Mouse (Mus musculus) heart, embryonic 14.5 days (tissue): Measurements from ENCODE around the gene Slc46a1. TPM values are rescaled to one million over a fixed set of nuclear protein-coding genes. Genes with fewer than 3 reads are reported as not detected.

Source experiments
- ATAC-seq: fragments of 200-750 bp; cut with Nextera tagmentation; 2 replicates; pipeline ENCODE4 v1.8.0; 2017; ENCODE audit warnings: low read depth, moderate TSS enrichment; ENCODE audit not compliant: insufficient number of reproducible peaks, insufficient read depth, low FRiP score
- H3K27ac ChIP-seq, 2 experiments: fragments of 200-500 bp in 1 of 2; fragments of 300-500 bp in 1 of 2; sonication (generic) in 1 of 2; replicated peaks in 1 of 2; 2 replicates each; pipeline ENCODE4 v1.5.1; 2012 to 2014; ENCODE audit warnings: low read depth in 2 of 2, low read length in 2 of 2, control low read depth in 1 of 2, mild to moderate bottlenecking in 1 of 2, mixed read lengths in 1 of 2; ENCODE audit not compliant: control insufficient read depth in 1 of 2, insufficient read depth in 1 of 2
- H3K27me3 ChIP-seq: fragments of 300-500 bp; sonication (generic); 2 replicates; pipeline ENCODE4 v1.6.1; 2014; ENCODE audit warnings: mild to moderate bottlenecking, low read length, control low read depth; ENCODE audit not compliant: control insufficient read depth, insufficient read depth
- H3K36me3 ChIP-seq: fragments of 300-500 bp; sonication (generic); 2 replicates; pipeline ENCODE4 v1.6.1; 2014; ENCODE audit warnings: mild to moderate bottlenecking, control low read depth, low read length, mixed read lengths; ENCODE audit not compliant: control insufficient read depth, insufficient read depth
- H3K4me1 ChIP-seq, 2 experiments: fragments of 200-500 bp in 1 of 2; fragments of 300-500 bp in 1 of 2; sonication (generic) in 1 of 2; 2 replicates each; pipeline ENCODE4 v1.6.1; 2012 to 2014; ENCODE audit warnings: low read length in 2 of 2, control low read depth in 1 of 2, mixed read lengths in 1 of 2; ENCODE audit not compliant: control insufficient read depth in 2 of 2, insufficient read depth in 2 of 2
- H3K4me2 ChIP-seq: fragments of 300-500 bp; sonication (generic); 2 replicates; pipeline ENCODE4 v1.6.1; 2014; ENCODE audit warnings: mild to moderate bottlenecking, low read length
- H3K4me3 ChIP-seq, 2 experiments: fragments of 200-500 bp in 1 of 2; fragments of 300-500 bp in 1 of 2; sonication (generic) in 1 of 2; 2 replicates each; pipeline ENCODE4 v1.5.1; 2012 to 2014; ENCODE audit warnings: low read length in 2 of 2, mild to moderate bottlenecking in 2 of 2, control low read depth in 1 of 2, low read depth in 1 of 2, moderate library complexity in 1 of 2; ENCODE audit not compliant: control insufficient read depth in 1 of 2, insufficient read depth in 1 of 2
- H3K9ac ChIP-seq: fragments of 300-500 bp; sonication (generic); 2 replicates; pipeline ENCODE4 v1.6.1; 2014; ENCODE audit warnings: mild to moderate bottlenecking, low read length
- H3K9me3 ChIP-seq: fragments of 300-500 bp; sonication (generic); 2 replicates; pipeline ENCODE4 v1.6.1; 2016; ENCODE audit warnings: low read length, control low read depth; ENCODE audit not compliant: control insufficient read depth
- WGBS: fragments of 180-500 bp; shearing (Covaris S2); extraction: QIAGEN DNeasy Blood & Tissue Kit; methylation state at CpG from one replicate; pipeline ENCODE4 v1.1.7; 2014; 5-methylcytosine and 5-hydroxymethylcytosine counted together
- polyA plus RNA-seq: library from polyadenylated mRNA; unstranded; fragments of >200 nt; fragmentation: Nextera tagmentation; extraction: Ambion mirVana; gene quantifications from 2 replicates; pipeline ENCODE4 v1.2.1, GENCODE M21; 2014

Gene Slc46a1
- polyA plus RNA-seq, 1 experiment from 2014 or later, result 8.1 TPM

- no peak for ATAC-seq
- Histone ChIP-seq H3K4me2 (no peak overlapping the region), H3K9ac (no peak overlapping the region), H3K4me1 (peaks cover 0 to 3% of the 10 kb centered on the region in 2 experiments; a peak in 2 of 4 replicates), H3K4me3 (no peak overlapping the region), H3K9me3 (peaks cover 7% of the 10 kb centered on the region; the same call in 1 of the 2 replicates), H3K27ac (no peak overlapping the region), H3K27me3 (no peaks in the 10 kb centered on the region), H3K36me3 (no peaks in the 10 kb centered on the region)
- 80% methylated on average over 17 of the region's 17 CpGs for WGBS
Observed at GRCm38 (mm10) chr11:78458740-78459139, 6.8 kb upstream of the Slc46a1 start.

- no peaks in the 10 kb centered on the region for H3K36me3 ChIP-seq
- no peak overlapping the region for H3K27ac ChIP-seq
- H3K4me2 ChIP-seq, result no peak overlapping the region
- ATAC-seq, result no peak
- no peaks in the 10 kb centered on the region for H3K27me3 ChIP-seq
- H3K9me3 ChIP-seq, result peaks cover 5% of the 10 kb centered on the region; the same call in 1 of the 2 replicates
- no peak overlapping the region for H3K9ac ChIP-seq
- no peak overlapping the region for H3K4me3 ChIP-seq
- peaks cover 11 to 15% of the 10 kb centered on the region in 2 experiments for H3K4me1 ChIP-seq
- WGBS, result 79% methylated on average over 1 of the region's 1 CpGs
Observed at GRCm38 (mm10) chr11:78461894-78462293, 3.6 kb upstream of the Slc46a1 start.

- H3K4me3 ChIP-seq, result no peak overlapping the region
- H3K27ac ChIP-seq, result no peak overlapping the region
- no peak for ATAC-seq
- no peaks in the 10 kb centered on the region for H3K36me3 ChIP-seq
- H3K9ac ChIP-seq, result no peak overlapping the region
- H3K27me3 ChIP-seq, result no peaks in the 10 kb centered on the region
- peaks cover 5% of the 10 kb centered on the region; the same call in 1 of the 2 replicates for H3K9me3 ChIP-seq
- 79% methylated on average over 5 of the region's 5 CpGs for WGBS
- no peak overlapping the region for H3K4me2 ChIP-seq
- H3K4me1 ChIP-seq, result peaks cover 15 to 16% of the 10 kb centered on the region in 2 experiments
Observed at GRCm38 (mm10) chr11:78462669-78463068, 2.8 kb upstream of the Slc46a1 start.

GRCm38 (mm10) chr11:78463286-78464036 lies 2.0 kb upstream of the Slc46a1 start:
- no peak for ATAC-seq
- Histone ChIP-seq H3K4me3 (no peak overlapping the region), H3K27me3 (no peaks in the 10 kb centered on the region)

GRCm38 (mm10) chr11:78465116-78465515 lies 381 bp upstream of the Slc46a1 start:
- Histone ChIP-seq H3K4me2 (peak overlapping the region; percentile 96), H3K27ac (no peak overlapping the region), H3K9me3 (peaks cover 5% of the 10 kb centered on the region; the same call in 1 of the 2 replicates), H3K4me1 (peaks cover 15 to 16% of the 10 kb centered on the region in 2 experiments), H3K4me3 (peak overlapping the region; percentile 89 to 91), H3K36me3 (no peaks in the 10 kb centered on the region), H3K9ac (peak overlapping the region; percentile 6; the same call in 1 of the 2 replicates), H3K27me3 (no peaks in the 10 kb centered on the region)
- WGBS, result 42% methylated on average over 9 of the region's 9 CpGs
- ATAC-seq, result no peak

More at GRCm38 (mm10) chr11:78463286-78464036, 2.0 kb upstream of the Slc46a1 start:
- peaks cover 15 to 16% of the 10 kb centered on the region in 2 experiments for H3K4me1 ChIP-seq
- no peak overlapping the region for H3K9ac ChIP-seq
- peaks cover 5% of the 10 kb centered on the region; the same call in 1 of the 2 replicates for H3K9me3 ChIP-seq
- H3K36me3 ChIP-seq, result no peaks in the 10 kb centered on the region
- 44% methylated on average over 13 of the region's 13 CpGs for WGBS
- H3K4me2 ChIP-seq, result no peak overlapping the region
- no peak overlapping the region for H3K27ac ChIP-seq

- ATAC-seq, result no peak
- Histone ChIP-seq H3K36me3 (no peaks in the 10 kb centered on the region), H3K9me3 (peaks cover 5% of the 10 kb centered on the region; the same call in 1 of the 2 replicates), H3K9ac (peak overlapping the region; percentile 91), H3K4me2 (peak overlapping the region; percentile 96), H3K27me3 (no peaks in the 10 kb centered on the region), H3K4me1 (peaks cover 15 to 16% of the 10 kb centered on the region in 2 experiments), H3K27ac (peak overlapping the region; percentile 40 to 90; a peak in 3 of 4 replicates), H3K4me3 (peak overlapping the region; percentile 89 to 91)
- 72% methylated on average over 23 of the region's 23 CpGs for WGBS
Observed at GRCm38 (mm10) chr11:78466242-78466912, 880 bp downstream of the Slc46a1 start.

GRCm38 (mm10) chr11:78467515-78467914 lies 2.0 kb downstream of the Slc46a1 start:
- H3K4me3 ChIP-seq, result no peak overlapping the region
- WGBS, result 48% methylated on average over 7 of the region's 7 CpGs
- H3K36me3 ChIP-seq, result no peaks in the 10 kb centered on the region
- H3K9ac ChIP-seq, result no peak overlapping the region
- no peak for ATAC-seq
- peaks cover 15 to 16% of the 10 kb centered on the region in 2 experiments for H3K4me1 ChIP-seq
- no peaks in the 10 kb centered on the region for H3K9me3 ChIP-seq
- no peak overlapping the region for H3K4me2 ChIP-seq
- no peaks in the 10 kb centered on the region for H3K27me3 ChIP-seq
- H3K27ac ChIP-seq, result no peak overlapping the region
